Mouse (Mus musculus) kidney, adult 8-10 months (tissue): Measurements from ENCODE around the gene C1qtnf1.

Experiments used
- DNase-seq, 2 experiments: peaks; one replicate each; pipeline ENCODE4 v3.0.0; 2022

Gene C1qtnf1

DNA sequence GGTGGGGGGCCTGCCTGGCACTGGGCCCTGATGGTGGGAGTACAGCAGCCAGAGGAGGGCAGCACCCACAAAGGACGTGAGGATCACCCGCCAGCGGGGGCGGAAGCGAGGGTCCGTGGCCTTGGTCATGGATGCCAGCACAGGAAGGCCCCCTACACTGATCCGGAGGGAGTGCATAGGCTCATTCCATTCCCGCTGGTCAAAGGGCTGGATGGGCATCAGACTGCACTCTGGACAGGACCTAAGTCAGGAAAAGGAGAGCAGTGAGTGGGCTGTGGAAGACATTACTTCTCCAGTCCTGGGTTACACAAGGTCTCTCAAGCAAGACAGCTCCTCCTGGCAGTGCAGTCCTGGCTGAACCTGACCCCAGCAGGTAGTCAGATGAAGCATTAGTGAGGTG, 16.7 kb upstream of the C1qtnf1 start:
- DNase-seq = peak; percentile 52 to 67

- DNase-seq = peak; percentile 60 to 81
These were observed 15.4 kb upstream of the C1qtnf1 start for GRCm38 (mm10) chr11:118412601-118413000.

DNA sequence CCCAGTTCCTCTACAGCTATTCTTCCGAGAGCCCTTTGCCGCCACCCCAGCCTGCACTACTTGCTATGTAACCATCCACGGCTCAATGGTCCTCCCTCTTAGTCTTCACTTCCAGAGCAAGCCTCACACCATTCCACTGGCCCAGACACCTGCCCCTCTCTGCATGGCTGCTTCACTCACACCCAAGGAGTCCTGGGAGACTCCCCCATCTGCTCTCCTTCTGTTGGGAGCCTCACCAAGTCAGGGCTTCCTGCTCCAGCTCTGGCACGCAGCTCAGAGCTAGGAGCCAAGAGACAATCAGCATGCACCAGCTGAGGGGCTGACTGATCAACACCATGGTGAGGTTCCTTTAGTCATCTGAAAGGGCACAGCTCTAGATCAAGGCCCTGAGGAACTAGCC, 14.9 kb upstream of the C1qtnf1 start:
- peak; percentile 49 to 56 for DNase-seq

- DNase-seq = no peak
These were observed 13.7 kb upstream of the C1qtnf1 start for GRCm38 (mm10) chr11:118414270-118414669.

DNA sequence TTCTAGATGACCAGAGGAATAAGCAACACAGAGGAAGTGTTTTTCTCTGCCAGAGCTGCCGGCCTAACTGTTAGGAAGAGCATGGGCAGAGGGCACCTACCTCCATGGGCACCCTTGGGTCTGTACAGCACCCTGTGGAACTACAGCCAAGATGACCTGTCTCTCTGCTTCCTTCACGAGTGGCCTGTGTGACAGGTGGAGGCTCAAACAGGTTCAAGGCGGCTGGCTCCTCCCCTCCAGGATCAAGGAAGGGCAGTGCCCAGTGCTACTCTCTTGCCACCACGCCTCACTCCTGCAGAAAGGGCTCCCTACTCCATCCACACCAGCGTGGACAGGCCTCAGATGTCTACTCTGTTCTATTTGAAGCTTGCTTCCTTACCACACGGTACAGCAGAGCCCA, 12.4 kb upstream of the C1qtnf1 start:
- no peak for DNase-seq

DNA sequence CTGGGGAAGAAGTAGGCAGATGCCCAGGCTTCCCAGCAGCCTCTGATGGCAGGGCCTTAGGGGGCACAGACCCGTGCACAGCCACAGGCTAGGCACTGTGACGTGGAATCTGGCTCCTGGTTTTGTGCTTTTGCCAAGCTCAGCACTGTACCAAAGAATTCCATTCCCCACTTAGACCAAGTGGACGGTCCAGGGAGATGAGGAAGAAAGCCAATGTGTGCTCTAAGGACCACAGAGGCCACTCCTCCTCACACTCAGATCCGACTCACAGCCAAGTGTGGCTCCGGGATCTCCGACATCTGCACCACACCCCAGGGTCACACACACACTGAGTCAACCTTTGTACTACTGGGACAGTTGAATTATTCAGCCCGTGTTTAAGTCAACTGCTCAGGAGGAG, 12.0 kb upstream of the C1qtnf1 start:
- peak in 1 of 2 experiments; percentile 54 for DNase-seq

DNA sequence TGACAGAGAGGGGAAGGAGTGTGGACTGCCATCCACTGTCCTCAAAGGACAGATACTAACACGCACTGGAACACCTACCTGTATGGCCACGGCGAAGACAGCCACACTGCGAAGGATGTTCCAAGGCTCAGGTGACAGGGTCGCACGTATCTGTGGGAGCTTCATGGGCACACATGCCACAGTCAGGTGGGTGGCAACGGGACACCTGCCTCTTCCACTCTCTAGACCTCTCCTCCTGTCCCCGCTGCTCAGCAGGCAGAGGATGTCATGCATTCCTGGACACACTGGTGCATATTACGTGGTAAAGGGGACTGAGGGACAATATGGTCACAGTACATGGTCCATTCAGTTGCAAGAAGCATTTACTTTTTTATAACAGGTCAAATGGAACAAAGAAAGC, 10.5 kb upstream of the C1qtnf1 start:
- no peak for DNase-seq

DNA sequence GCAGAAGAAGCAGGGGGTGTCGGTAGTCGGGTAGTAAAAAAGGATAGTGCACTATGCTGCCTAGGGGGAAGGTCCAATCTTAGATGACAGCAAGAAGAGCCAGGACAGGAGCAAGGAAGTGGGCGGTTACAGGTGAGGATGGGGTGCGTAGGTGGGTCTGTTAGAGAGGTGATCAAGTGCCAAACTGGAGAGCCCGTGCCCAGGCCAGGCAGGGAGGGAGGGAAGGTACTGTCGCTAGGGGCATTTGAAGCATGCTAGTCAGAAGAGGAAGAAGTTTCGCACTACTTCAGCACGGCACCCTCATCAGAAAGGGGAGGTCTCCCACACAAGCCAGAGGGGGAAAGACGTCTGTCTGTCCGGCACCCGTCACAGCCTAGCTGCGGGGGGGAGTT, 9.6 kb upstream of the C1qtnf1 start:
- DNase-seq = peak in 1 of 2 experiments; percentile 43

DNA sequence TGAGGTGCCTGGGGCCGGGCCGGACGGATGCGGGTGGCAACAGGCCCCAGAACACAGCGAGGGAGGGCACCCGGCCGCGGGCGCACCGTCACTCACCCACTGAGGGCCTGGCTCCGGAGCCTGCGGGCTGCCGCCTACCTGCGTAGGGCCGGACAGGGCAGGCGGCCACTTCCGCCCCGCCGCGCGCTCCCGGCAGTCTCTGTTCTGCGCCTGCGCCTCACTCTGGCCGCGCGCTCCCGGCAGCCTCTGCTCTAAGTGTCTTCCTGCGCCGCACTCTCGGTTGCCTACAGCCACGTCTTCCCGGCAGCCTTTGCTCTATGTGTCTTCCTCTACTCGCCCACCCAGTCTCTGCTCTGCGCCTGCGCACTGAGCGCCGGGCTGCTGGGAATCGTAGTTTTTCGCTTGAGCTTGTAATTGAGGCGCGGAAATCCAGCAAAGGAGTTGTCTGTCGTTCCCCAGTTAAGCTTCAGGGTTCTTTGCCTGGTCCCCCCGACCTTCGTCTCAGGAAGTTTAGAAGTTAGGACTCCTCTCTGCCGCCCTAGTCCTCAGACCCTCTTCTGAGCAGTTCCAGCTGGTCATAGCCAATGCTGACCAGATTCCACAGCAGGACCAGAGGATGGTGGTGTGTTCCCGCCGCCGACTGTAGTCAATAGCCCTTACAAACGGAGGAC, 9.0 kb upstream of the C1qtnf1 start, which contains the start of gene Cant1:
Gene Cant1, minus strand, starts transcription at position 253 of the 671 bp plus-strand sequence.
- peak; percentile 98 to 99 for DNase-seq

DNA sequence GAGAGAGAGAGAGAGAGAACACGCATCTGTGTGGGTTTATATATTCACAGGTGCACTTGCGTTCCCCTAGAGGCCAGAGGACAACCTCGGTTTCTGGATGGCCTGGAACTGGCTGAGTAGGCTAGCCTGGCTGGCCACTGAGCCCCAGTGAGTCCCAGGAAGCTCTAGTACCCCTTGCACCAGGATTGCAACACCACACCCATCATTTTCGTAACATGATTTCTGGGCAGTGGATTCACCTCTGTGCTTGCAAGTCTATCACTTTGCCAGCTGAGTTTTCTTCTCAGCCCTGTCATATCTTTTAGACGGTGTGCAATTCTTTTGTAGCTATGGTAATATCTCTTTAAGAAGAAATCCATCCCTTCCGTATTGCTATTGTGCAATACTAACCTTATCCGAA, 7.7 kb upstream of the C1qtnf1 start:
- DNase-seq = no peak

GRCm38 (mm10) chr11:118423266-118423971, 4.6 kb upstream of the C1qtnf1 start:
- peak; percentile 78 to 82 for DNase-seq

DNA sequence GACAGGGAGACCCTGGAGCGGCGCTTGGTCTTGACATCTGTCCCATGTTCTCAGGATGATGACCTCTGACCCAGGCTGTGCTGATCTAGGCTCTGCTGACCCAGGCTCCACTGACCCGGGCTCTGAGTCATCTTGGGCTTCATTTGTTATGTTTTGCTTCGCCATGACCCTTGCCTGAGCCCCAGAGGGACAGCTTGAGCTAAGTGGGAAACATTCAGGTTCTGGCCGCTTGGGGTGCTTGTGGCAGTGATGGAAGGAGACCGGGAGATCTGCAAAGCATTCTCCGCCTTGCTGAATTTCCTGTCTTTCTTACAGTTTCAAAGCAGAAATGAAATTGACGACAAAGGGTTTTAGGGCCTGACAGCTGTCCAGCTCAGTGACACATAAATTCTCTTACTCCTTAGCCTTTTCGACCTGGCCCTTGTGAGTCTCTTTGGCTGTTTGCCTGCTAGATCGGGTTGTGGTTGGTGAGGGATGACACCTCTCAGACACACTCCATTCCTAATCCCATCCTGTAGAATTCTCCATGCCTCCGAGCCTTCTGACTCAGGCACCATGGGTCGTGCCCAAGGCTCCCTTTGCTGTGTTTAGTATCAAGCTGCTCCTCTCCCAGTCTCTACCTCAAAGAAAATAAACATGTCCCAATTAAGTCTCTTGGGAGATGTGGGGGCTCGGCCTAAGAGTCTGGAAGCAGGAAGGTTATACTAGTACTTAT, 3.2 kb upstream of the C1qtnf1 start:
- DNase-seq = no peak

- DNase-seq = no peak
These were observed 1.2 kb upstream of the C1qtnf1 start for GRCm38 (mm10) chr11:118426765-118427164.

GRCm38 (mm10) chr11:118427266-118427779, 680 bp upstream of the C1qtnf1 start:
- DNase-seq = no peak

GRCm38 (mm10) chr11:118428460-118428868, 461 bp downstream of the C1qtnf1 start:
- no peak for DNase-seq

GRCm38 (mm10) chr11:118428944-118429709, 1.1 kb downstream of the C1qtnf1 start:
- no peak for DNase-seq

- DNase-seq = no peak
These were observed 2.4 kb downstream of the C1qtnf1 start for GRCm38 (mm10) chr11:118430291-118430885.

- no peak for DNase-seq
These were observed 3.3 kb downstream of the C1qtnf1 start for GRCm38 (mm10) chr11:118431100-118431948.

DNA sequence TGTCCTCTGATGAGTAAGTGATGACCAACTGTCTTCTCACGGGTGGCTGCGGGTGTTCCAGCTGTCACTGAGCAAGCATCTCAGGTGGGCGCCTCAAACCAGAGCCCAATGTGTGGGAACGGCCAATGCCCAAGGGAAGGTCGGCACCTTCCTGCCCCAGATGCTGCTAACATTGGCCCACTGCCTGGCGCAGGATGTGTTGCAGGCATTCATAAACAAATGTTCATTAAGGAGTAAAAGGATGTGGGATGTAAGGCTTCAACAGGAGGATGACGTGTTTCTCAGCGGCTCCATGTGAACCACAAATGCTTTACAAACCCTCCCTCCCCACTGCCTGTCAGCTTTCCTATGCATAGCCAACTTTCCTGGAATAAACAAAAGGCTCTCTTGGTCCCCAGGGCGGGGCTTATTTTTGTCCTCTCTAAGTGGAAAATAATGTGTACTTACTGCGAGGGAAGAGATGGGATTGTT, 5.4 kb downstream of the C1qtnf1 start:
- DNase-seq = no peak

- no peak for DNase-seq
These were observed 6.1 kb downstream of the C1qtnf1 start for GRCm38 (mm10) chr11:118434093-118434492.

DNA sequence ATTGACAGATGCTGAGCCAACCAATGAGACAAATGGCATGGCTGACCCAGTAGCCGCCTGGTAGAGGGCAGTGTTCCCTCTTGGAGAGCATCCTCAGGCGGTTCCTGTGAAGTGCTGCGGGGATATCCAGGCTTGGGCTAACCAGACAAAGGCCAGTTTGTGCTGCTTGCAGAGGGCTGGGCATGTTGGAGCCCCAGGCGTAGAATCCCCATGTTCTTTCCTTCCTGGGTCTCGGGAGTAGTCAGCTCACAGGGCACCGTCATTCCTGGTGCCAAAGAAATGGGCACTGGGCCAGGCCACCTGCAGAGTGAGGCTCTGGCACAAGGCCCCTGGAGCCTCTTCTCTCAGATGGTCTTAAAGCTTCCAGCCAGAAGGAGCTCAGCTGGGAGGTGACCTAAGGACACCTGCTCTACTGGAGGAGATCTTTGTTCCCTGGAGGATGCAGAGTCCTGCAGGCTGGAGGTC, 8.5 kb downstream of the C1qtnf1 start:
- peak; percentile 70 to 77 for DNase-seq
